Mouse (Mus musculus): Measurements from ENCODE around the gene Otulin.

DNA sequence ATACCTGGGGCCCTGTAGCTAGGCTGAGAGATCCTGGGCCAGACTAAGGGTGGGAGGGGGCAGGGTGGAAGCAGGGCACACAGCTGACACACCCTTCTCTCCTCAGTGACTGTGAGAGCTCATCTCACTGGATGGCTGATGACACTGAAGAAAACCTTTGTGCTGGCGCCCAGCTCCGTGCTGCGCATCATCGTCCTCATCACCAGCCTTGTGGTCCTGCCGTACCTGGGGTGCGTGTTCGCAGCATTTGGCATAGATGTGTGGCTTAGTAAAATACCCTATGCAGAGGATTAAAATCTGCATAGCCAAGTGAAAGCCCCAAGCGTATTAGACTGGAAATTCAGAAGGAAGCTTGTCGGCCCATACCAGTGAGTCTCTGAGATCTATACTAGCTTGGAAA is 39.7 kb downstream of the Otulin start:
- TF ChIP-seq CTCF (IDR thresholded peaks at IDR 0.05; ENCODE audit: low read depth, low read length) (no peak), POLR2A (IDR thresholded peaks at IDR 0.05; ENCODE audit: borderline replicate concordance, low read depth, low read length) (no peak)
